Mouse (Mus musculus) erythroblast, embryonic 14.5 days (primary cell): ENCODE measurements around the gene Tns3. TPM values are rescaled to one million over a fixed set of nuclear protein-coding genes. Genes with fewer than 3 reads are reported as not detected.

Experiments used
- H3K27me3 ChIP-seq: 2 replicates; pipeline ENCODE4 v1.6.1; 2012; ENCODE audit warnings: inconsistent platforms; ENCODE audit not compliant: control insufficient read depth
- H3K36me3 ChIP-seq: 2 replicates; pipeline ENCODE4 v1.6.1; 2012; ENCODE audit warnings: mild to moderate bottlenecking, inconsistent platforms; ENCODE audit not compliant: control insufficient read depth
- H3K4me1 ChIP-seq: 2 replicates; pipeline ENCODE4 v1.6.1; 2012; ENCODE audit warnings: inconsistent platforms; ENCODE audit not compliant: control insufficient read depth
- H3K4me3 ChIP-seq: replicated peaks from 2 replicates; pipeline ENCODE3; 2012; ENCODE audit warnings: moderate library complexity, mild to moderate bottlenecking, inconsistent platforms
- H3K9me3 ChIP-seq: 2 replicates; pipeline ENCODE4 v1.6.1; 2012; ENCODE audit warnings: low read length, inconsistent platforms, mixed read lengths; ENCODE audit not compliant: control insufficient read depth
- GATA1 ChIP-seq: IDR thresholded peaks from 2 replicates; pipeline ENCODE4 v1.6.1; 2012; ENCODE audit warnings: low read length, inconsistent platforms, mixed read lengths
- TAL1 ChIP-seq: IDR thresholded peaks from 3 replicates; pipeline ENCODE4 v1.6.1; 2012; ENCODE audit warnings: low read length, inconsistent platforms, mixed read lengths
- polyA plus RNA-seq: library from polyadenylated mRNA; stranded (reverse); fragments of >175 nt; gene quantifications from 2 replicates; pipeline ENCODE4 v1.2.3, GENCODE M21; 2012

Gene Tns3
- polyA plus RNA-seq, 1 experiment = 0.01 TPM

- TF ChIP-seq TAL1 = no peak
- no peak for TF ChIP-seq GATA1
- H3K27me3 ChIP-seq = peaks cover 17% of the 10 kb centered on the region
- H3K36me3 ChIP-seq = no peaks in the 10 kb centered on the region; the same call in 1 of the 2 replicates
- no peaks in the 10 kb centered on the region for H3K9me3 ChIP-seq
- H3K4me1 ChIP-seq = no peaks in the 10 kb centered on the region
- H3K4me3 ChIP-seq = no peak overlapping the region
Measured at GRCm38 (mm10) chr11:8468161-8469091, 195.9 kb downstream of the Tns3 start.

GRCm38 (mm10) chr11:8467403-8468160 is 196.8 kb downstream of the Tns3 start:
- Histone ChIP-seq H3K4me3 (no peak overlapping the region), H3K27me3 (peaks cover 17% of the 10 kb centered on the region), H3K9me3 (no peaks in the 10 kb centered on the region), H3K4me1 (no peaks in the 10 kb centered on the region), H3K36me3 (no peaks in the 10 kb centered on the region; the same call in 1 of the 2 replicates)
- TF ChIP-seq GATA1 = no peak
- TF ChIP-seq TAL1 = no peak

- TF ChIP-seq TAL1 = no peak
- TF ChIP-seq GATA1 = no peak
- no peaks in the 10 kb centered on the region for H3K4me1 ChIP-seq
- H3K9me3 ChIP-seq = no peaks in the 10 kb centered on the region
- H3K27me3 ChIP-seq = peaks cover 15% of the 10 kb centered on the region
- H3K36me3 ChIP-seq = no peaks in the 10 kb centered on the region; the same call in 1 of the 2 replicates
- H3K4me3 ChIP-seq = no peak overlapping the region
Measured at GRCm38 (mm10) chr11:8463866-8464265, 200.5 kb downstream of the Tns3 start.

GRCm38 (mm10) chr11:8462827-8463405 is 201.4 kb downstream of the Tns3 start:
- no peaks in the 10 kb centered on the region; the same call in 1 of the 2 replicates for H3K36me3 ChIP-seq
- H3K4me1 ChIP-seq = no peaks in the 10 kb centered on the region
- H3K9me3 ChIP-seq = no peaks in the 10 kb centered on the region
- peaks cover 6% of the 10 kb centered on the region for H3K27me3 ChIP-seq
- H3K4me3 ChIP-seq = no peak overlapping the region
- TF ChIP-seq GATA1 (no peak), TAL1 (no peak)

GRCm38 (mm10) chr11:8460835-8461234 is 203.5 kb downstream of the Tns3 start:
- Histone ChIP-seq H3K27me3 (no peaks in the 10 kb centered on the region), H3K4me1 (no peaks in the 10 kb centered on the region), H3K36me3 (no peaks in the 10 kb centered on the region; the same call in 1 of the 2 replicates), H3K4me3 (no peak overlapping the region), H3K9me3 (no peaks in the 10 kb centered on the region)
- TF ChIP-seq GATA1 = no peak
- TF ChIP-seq TAL1 = no peak

GRCm38 (mm10) chr11:8457951-8458350 is 206.4 kb downstream of the Tns3 start:
- TF ChIP-seq TAL1 (no peak), GATA1 (no peak)
- H3K9me3 ChIP-seq = no peaks in the 10 kb centered on the region
- no peaks in the 10 kb centered on the region for H3K36me3 ChIP-seq
- no peaks in the 10 kb centered on the region for H3K4me1 ChIP-seq
- H3K4me3 ChIP-seq = no peak overlapping the region
- H3K27me3 ChIP-seq = no peaks in the 10 kb centered on the region

- no peaks in the 10 kb centered on the region for H3K27me3 ChIP-seq
- no peaks in the 10 kb centered on the region; the same call in 1 of the 2 replicates for H3K36me3 ChIP-seq
- H3K4me3 ChIP-seq = no peak overlapping the region
- H3K4me1 ChIP-seq = no peaks in the 10 kb centered on the region
- no peak for TF ChIP-seq GATA1
- no peak for TF ChIP-seq TAL1
- no peaks in the 10 kb centered on the region for H3K9me3 ChIP-seq
Measured at GRCm38 (mm10) chr11:8456586-8457285, 207.6 kb downstream of the Tns3 start.

GRCm38 (mm10) chr11:8455650-8456049 is 208.7 kb downstream of the Tns3 start:
- Histone ChIP-seq H3K27me3 (no peaks in the 10 kb centered on the region), H3K36me3 (peaks cover 4% of the 10 kb centered on the region; the same call in 1 of the 2 replicates), H3K9me3 (no peaks in the 10 kb centered on the region), H3K4me1 (no peaks in the 10 kb centered on the region), H3K4me3 (no peak overlapping the region)
- TF ChIP-seq TAL1 (no peak), GATA1 (no peak)
